Mouse (Mus musculus) MEL (cell line): ENCODE measurements around the gene Tbc1d2b. TPM values are rescaled to one million over a fixed set of nuclear protein-coding genes. Genes with fewer than 3 reads are reported as not detected.

Experiments
- DNase-seq: peaks from one replicate; pipeline ENCODE4 v3.0.0; 2011; ENCODE audit warnings: low read depth, low spot score
- H3K27ac ChIP-seq: 2 replicates; pipeline ENCODE4 v1.5.1; 2012; ENCODE audit warnings: low read depth, mild to moderate bottlenecking, control low read depth, low read length, moderate library complexity; ENCODE audit not compliant: control insufficient read depth
- H3K27me3 ChIP-seq, 2 experiments: fragments of 150-350 bp in 1 of 2; sonication (generic) in 1 of 2; 2 replicates each; pipeline ENCODE4 v1.6.1; 2012; ENCODE audit warnings: low read length in 2 of 2, mild to moderate bottlenecking in 2 of 2, improper control_type of control experiment in 1 of 2, moderate library complexity in 1 of 2; ENCODE audit not compliant: insufficient read depth in 2 of 2, control insufficient read depth in 1 of 2
- H3K36me3 ChIP-seq, 2 experiments: 2 replicates each; pipeline ENCODE4 v1.6.1; 2012 to 2014; ENCODE audit warnings: low read length in 2 of 2, improper control_type of control experiment in 1 of 2, inconsistent platforms in 1 of 2, mild to moderate bottlenecking in 1 of 2; ENCODE audit not compliant: insufficient read depth in 2 of 2, control insufficient read depth in 1 of 2
- H3K4me1 ChIP-seq, 2 experiments: fragments of 150-350 bp in 1 of 2; sonication (generic) in 1 of 2; 2 replicates each; pipeline ENCODE4 v1.6.1; 2012; ENCODE audit warnings: low read length in 2 of 2, improper control_type of control experiment in 1 of 2, mild to moderate bottlenecking in 1 of 2; ENCODE audit not compliant: insufficient read depth in 2 of 2, control insufficient read depth in 1 of 2
- H3K4me3 ChIP-seq, 2 experiments: fragments of 150-350 bp in 1 of 2; sonication (generic) in 1 of 2; 2 replicates each; pipeline ENCODE4 v1.5.1; 2012; ENCODE audit warnings: low read depth in 2 of 2, low read length in 2 of 2, mild to moderate bottlenecking in 2 of 2, moderate library complexity in 2 of 2, control low read depth in 1 of 2, improper control_type of control experiment in 1 of 2; ENCODE audit not compliant: control insufficient read depth in 1 of 2, insufficient read depth in 1 of 2
- H3K79me2 ChIP-seq: 2 replicates; pipeline ENCODE4 v1.6.1; 2012; ENCODE audit warnings: mild to moderate bottlenecking, low read length, moderate library complexity; ENCODE audit not compliant: control insufficient read depth, poor library complexity, insufficient read depth
- H3K9ac ChIP-seq: 2 replicates; pipeline ENCODE4 v1.6.1; 2012; ENCODE audit warnings: low read depth, mild to moderate bottlenecking, control low read depth, low read length, moderate library complexity; ENCODE audit not compliant: control insufficient read depth, poor library complexity, severe bottlenecking
- H3K9me3 ChIP-seq: fragments of 150-350 bp; sonication (generic); replicated peaks from 2 replicates; pipeline ENCODE4 v1.6.1; 2012; ENCODE audit warnings: mild to moderate bottlenecking, low read length, improper control_type of control experiment, moderate library complexity; ENCODE audit not compliant: insufficient read depth
- BHLHE40 ChIP-seq: IDR thresholded peaks from 2 replicates; pipeline ENCODE4 v1.6.1; 2012; ENCODE audit warnings: low read depth, mild to moderate bottlenecking, inconsistent platforms, low read length, improper control_type of control experiment, borderline replicate concordance
- CHD2 ChIP-seq: IDR thresholded peaks from 2 replicates; pipeline ENCODE4 v1.6.1; 2011; ENCODE audit warnings: low read length, improper control_type of control experiment
- CTCF ChIP-seq, 3 experiments: IDR thresholded peaks in 2 of 3; conservative IDR thresholded peaks in 1 of 3; 2 replicates each; pipeline ENCODE4 v1.5.1; 2011 to 2012; ENCODE audit warnings: low read length in 3 of 3, low read depth in 2 of 3, mild to moderate bottlenecking in 2 of 3, improper control_type of control experiment in 1 of 3, inconsistent platforms in 1 of 3, mixed read lengths in 1 of 3, moderate library complexity in 1 of 3; ENCODE audit not compliant: control insufficient read depth in 1 of 3, insufficient read depth in 1 of 3, poor library complexity in 1 of 3, severe bottlenecking in 1 of 3
- E2F4 ChIP-seq: IDR thresholded peaks from 2 replicates; pipeline ENCODE4 v1.6.1; 2011; ENCODE audit warnings: low read depth, low read length, improper control_type of control experiment, borderline replicate concordance
- EP300 ChIP-seq, 2 experiments: IDR thresholded peaks; 2 replicates each; pipeline ENCODE4 v1.6.1; 2011; ENCODE audit warnings: improper control_type of control experiment in 2 of 2, low read length in 2 of 2, low read depth in 1 of 2, mild to moderate bottlenecking in 1 of 2
- GABPA ChIP-seq: IDR thresholded peaks from 2 replicates; pipeline ENCODE4 v1.6.1; 2012; ENCODE audit warnings: low read depth, mild to moderate bottlenecking, inconsistent platforms, low read length, improper control_type of control experiment, moderate library complexity
- HCFC1 ChIP-seq: IDR thresholded peaks from 2 replicates; pipeline ENCODE4 v1.6.1; 2012; ENCODE audit warnings: low read depth, mild to moderate bottlenecking, inconsistent platforms, low read length, improper control_type of control experiment, moderate library complexity
- JUND ChIP-seq: IDR thresholded peaks from 2 replicates; pipeline ENCODE4 v1.6.1; 2011; ENCODE audit warnings: low read depth, mild to moderate bottlenecking, improper control_type of control experiment, low read length
- KAT2A ChIP-seq: conservative IDR thresholded peaks from 2 replicates; pipeline ENCODE4 v1.6.1; 2012; ENCODE audit warnings: low read depth, low read length, improper control_type of control experiment, inconsistent platforms
- MAFK ChIP-seq: IDR thresholded peaks from 2 replicates; pipeline ENCODE4 v1.6.1; 2011; ENCODE audit warnings: low read depth, mild to moderate bottlenecking, low read length, improper control_type of control experiment, borderline replicate concordance
- MAX ChIP-seq: IDR thresholded peaks from 2 replicates; pipeline ENCODE4 v1.6.1; 2011; ENCODE audit warnings: low read length, improper control_type of control experiment
- MAZ ChIP-seq: IDR thresholded peaks from 2 replicates; pipeline ENCODE4 v1.6.1; 2012; ENCODE audit warnings: low read depth, mild to moderate bottlenecking, inconsistent platforms, low read length, improper control_type of control experiment
- MEF2A ChIP-seq: IDR thresholded peaks from 2 replicates; pipeline ENCODE4 v1.6.1; 2014; ENCODE audit warnings: low read depth, mild to moderate bottlenecking, inconsistent platforms, low read length, improper control_type of control experiment; ENCODE audit not compliant: poor library complexity, insufficient replicate concordance, severe bottlenecking; ENCODE audit errors: extremely low read depth
- MYC ChIP-seq: IDR thresholded peaks from 2 replicates; pipeline ENCODE4 v1.6.1; 2011; ENCODE audit warnings: low read depth, mild to moderate bottlenecking, low read length, improper control_type of control experiment, moderate library complexity
- NELFE ChIP-seq: IDR thresholded peaks from 2 replicates; pipeline ENCODE4 v1.6.1; 2011; ENCODE audit warnings: low read depth, low read length, improper control_type of control experiment
- POLR2AphosphoS2 ChIP-seq: IDR thresholded peaks from 2 replicates; pipeline ENCODE4 v1.6.1; 2011; ENCODE audit warnings: low read length, improper control_type of control experiment
- RAD21 ChIP-seq: IDR thresholded peaks from 2 replicates; pipeline ENCODE4 v1.6.1; 2011; ENCODE audit warnings: mild to moderate bottlenecking, low read depth, low read length, improper control_type of control experiment
- RCOR1 ChIP-seq: IDR thresholded peaks from 2 replicates; pipeline ENCODE4 v1.6.1; 2012; ENCODE audit warnings: low read depth, mild to moderate bottlenecking, inconsistent platforms, low read length, improper control_type of control experiment
- SIN3A ChIP-seq: IDR thresholded peaks from 2 replicates; pipeline ENCODE4 v1.6.1; 2012; ENCODE audit warnings: low read length, improper control_type of control experiment, inconsistent platforms
- SMC3 ChIP-seq: IDR thresholded peaks from 2 replicates; pipeline ENCODE4 v1.6.1; 2011; ENCODE audit warnings: low read depth, low read length, improper control_type of control experiment
- TAL1 ChIP-seq: IDR thresholded peaks from 2 replicates; pipeline ENCODE4 v1.6.1; 2012; ENCODE audit warnings: mild to moderate bottlenecking, inconsistent platforms, low read length, moderate library complexity, mixed read lengths
- TBP ChIP-seq: IDR thresholded peaks from 2 replicates; pipeline ENCODE4 v1.8.0; 2011; ENCODE audit warnings: low read depth, low read length, improper control_type of control experiment
- TCF12 ChIP-seq: IDR thresholded peaks from 2 replicates; pipeline ENCODE4 v1.6.1; 2014; ENCODE audit warnings: low read depth, mild to moderate bottlenecking, inconsistent platforms, low read length, improper control_type of control experiment, moderate library complexity
- UBTF ChIP-seq: IDR thresholded peaks from 2 replicates; pipeline ENCODE4 v1.6.1; 2012; ENCODE audit warnings: low read depth, mild to moderate bottlenecking, inconsistent platforms, low read length, improper control_type of control experiment, moderate library complexity, borderline replicate concordance; ENCODE audit not compliant: insufficient read depth
- USF2 ChIP-seq, 2 experiments: IDR thresholded peaks; 2 replicates each; pipeline ENCODE4 v1.6.1; 2011 to 2012; ENCODE audit warnings: improper control_type of control experiment in 2 of 2, low read length in 2 of 2, borderline replicate concordance in 1 of 2, inconsistent platforms in 1 of 2, low read depth in 1 of 2, mild to moderate bottlenecking in 1 of 2; ENCODE audit not compliant: insufficient read depth in 1 of 2
- ZKSCAN1 ChIP-seq: IDR thresholded peaks from 2 replicates; pipeline ENCODE4 v1.6.1; 2012; ENCODE audit warnings: low read depth, mild to moderate bottlenecking, inconsistent platforms, low read length, improper control_type of control experiment, moderate library complexity
- ZMIZ1 ChIP-seq: IDR thresholded peaks from 2 replicates; pipeline ENCODE4 v1.6.1; 2012; ENCODE audit warnings: low read depth, mild to moderate bottlenecking, inconsistent platforms, low read length, improper control_type of control experiment, moderate library complexity
- ZNF384 ChIP-seq: IDR thresholded peaks from 2 replicates; pipeline ENCODE4 v1.6.1; 2012; ENCODE audit warnings: low read depth, mild to moderate bottlenecking, inconsistent platforms, low read length, improper control_type of control experiment
- polyA plus RNA-seq, 2 experiments: library from polyadenylated mRNA; stranded (reverse) in 1 of 2; unstranded in 1 of 2; fragments of >175 nt in 1 of 2; fragments of >200 nt in 1 of 2; gene quantifications; 2 replicates each; pipeline versions ENCODE4 v1.2.1 to v1.2.4; 2012; ENCODE audit warnings: low replicate concordance in 2 of 2, low read depth in 1 of 2; ENCODE audit not compliant: insufficient read length in 2 of 2, insufficient read depth in 1 of 2, missing spikeins in 1 of 2
- total RNA-seq: library from RNA; depleted of rRNA; stranded (reverse); fragments of 300-350 nt; gene quantifications from 2 replicates; pipeline ENCODE4 v1.2.3, GENCODE M21; 2012

Gene Tbc1d2b
- total and polyA plus RNA-seq, 3 experiments, result 7.1 to 12.6 TPM; not detected in 1

DNA sequence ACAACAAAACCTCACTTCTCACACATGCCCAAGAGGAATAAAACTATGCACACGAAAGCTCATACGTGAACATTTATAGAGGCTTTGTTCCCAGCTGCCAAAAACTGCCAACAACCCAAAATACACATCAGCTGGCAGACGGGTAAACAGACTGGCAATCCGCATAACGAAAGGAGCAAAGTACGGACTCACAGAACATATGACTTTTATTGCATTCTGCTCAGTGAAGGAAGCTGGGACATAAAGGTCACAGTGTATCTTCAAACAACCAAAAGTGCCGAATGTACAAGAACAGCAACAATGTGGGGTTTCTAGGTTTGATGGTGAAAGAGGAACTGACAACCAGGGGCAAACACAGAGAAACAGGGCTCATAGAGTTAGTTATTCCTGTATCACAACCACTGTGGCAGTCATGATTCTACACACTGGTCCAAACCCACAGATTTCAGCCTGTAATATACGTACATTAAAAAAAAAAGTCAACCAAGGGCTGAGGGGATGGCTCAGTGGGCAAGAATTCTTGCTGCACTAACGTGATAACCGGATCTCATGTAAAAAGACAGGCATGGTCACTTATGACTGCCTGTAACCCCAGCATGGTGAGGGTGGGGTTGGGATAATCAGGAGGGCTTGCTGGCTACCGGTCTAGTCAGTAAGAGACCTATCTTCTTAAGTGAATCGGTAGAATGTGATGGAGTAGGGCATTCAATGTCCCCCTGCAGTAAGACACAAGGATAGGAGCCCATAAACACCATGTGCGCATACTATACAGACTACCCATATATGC lies 19.4 kb downstream of the Tbc1d2b start:
- H3K9ac ChIP-seq, result peak overlapping the region; percentile 55
- H3K4me1 ChIP-seq, result peaks cover 26 to 41% of the 10 kb centered on the region in 2 experiments

DNA sequence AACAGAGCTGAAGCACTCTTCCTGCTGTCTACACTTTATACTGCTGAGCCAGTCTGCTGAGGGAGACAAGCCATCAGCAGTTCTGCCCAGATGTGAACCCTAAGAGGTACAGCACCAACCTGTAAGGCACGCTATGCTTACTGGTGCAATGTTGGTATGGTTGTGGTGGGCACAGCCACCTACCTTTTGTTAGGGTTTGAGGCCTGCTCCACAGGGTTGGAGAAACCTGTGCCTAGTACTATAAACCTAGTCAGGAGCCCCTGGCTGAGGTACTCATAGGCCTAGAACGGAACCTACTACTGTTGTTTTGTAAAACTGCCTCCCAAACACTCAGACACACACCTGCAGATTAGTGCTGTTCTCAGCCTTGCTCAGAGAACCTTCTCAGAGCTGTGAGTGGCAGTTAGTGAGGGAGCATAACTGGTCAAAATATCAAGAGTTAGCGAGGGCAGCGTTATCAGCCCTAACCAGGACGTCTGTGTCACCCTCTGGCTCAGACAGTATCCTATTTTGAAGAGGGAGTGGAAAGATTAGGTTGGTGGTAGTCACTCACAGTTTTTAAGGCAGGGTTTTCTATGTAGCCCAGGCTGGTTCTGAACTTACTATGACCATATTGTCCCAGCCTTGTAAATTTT lies 20.3 kb downstream of the Tbc1d2b start:
- Histone ChIP-seq H3K36me3 (peaks cover 1 to 49% of the 10 kb centered on the region in 2 experiments), H3K27ac (peak overlapping the region; percentile 96), H3K79me2 (no peaks in the 10 kb centered on the region; the same call in 1 of the 2 replicates), H3K9me3 (no peaks in the 10 kb centered on the region), H3K27me3 (no peaks in the 10 kb centered on the region), H3K4me3 (peak overlapping the region in 1 of 2 experiments; percentile 8; a peak in 1 of 4 replicates), H3K4me1 (peaks cover 33 to 46% of the 10 kb centered on the region in 2 experiments), H3K9ac (peak overlapping the region; percentile 51)
- peak; percentile 93 for DNase-seq
- TF ChIP-seq KAT2A (no peak), RAD21 (no peak), UBTF (no peak), RCOR1 (peak; percentile 52; the same call in 1 of the 2 replicates), MAX (no peak), ZMIZ1 (0 out of 2 replicates have a peak, but pooled peaks have one; percentile 16), MAZ (peak; percentile 55; the same call in 1 of the 2 replicates), BHLHE40 (no peak), JUND (no peak), POLR2AphosphoS2 (peak; percentile 58; the same call in 1 of the 2 replicates), TAL1 (peak; percentile 98), TCF12 (peak; percentile 97), CTCF (IDR thresholded peaks at IDR 0.05 in 2 of 3, conservative IDR thresholded peaks at IDR 0.05 in 1 of 3; ENCODE audit: control insufficient read depth in 1 of 3, insufficient read depth in 1 of 3, low read depth in 2 of 3, low read length in 3 of 3, poor library complexity in 1 of 3, severe bottlenecking in 1 of 3) (no peak), MEF2A (no peak), NELFE (no peak), SIN3A (peak; percentile 63), GABPA (no peak), E2F4 (no peak), MAFK (no peak), USF2 (IDR thresholded peaks at IDR 0.05; ENCODE audit: borderline replicate concordance in 1 of 2, insufficient read depth in 1 of 2, low read depth in 1 of 2, low read length in 2 of 2) (no peak), MYC (0 out of 2 replicates have a peak, but pooled peaks have one; percentile 46), ZNF384 (no peak), SMC3 (no peak), HCFC1 (peak; percentile 11; the same call in 1 of the 2 replicates), CHD2 (no peak)

More for the DNA sequence above, 19.4 kb downstream of the Tbc1d2b start:
- DNase-seq, result peak; percentile 68
- no peak for TF ChIP-seq RCOR1
- TF ChIP-seq TBP, result 0 out of 2 replicates have a peak, but pooled peaks have one; percentile 15
- TF ChIP-seq ZKSCAN1, result no peak
- peak in 1 of 2 experiments; percentile 28; a peak in 1 of 4 replicates for TF ChIP-seq EP300 (IDR thresholded peaks at IDR 0.05; ENCODE audit: low read depth in 1 of 2, low read length in 2 of 2)
- 0 out of 2 replicates have a peak, but pooled peaks have one; percentile 12 for TF ChIP-seq TAL1
- 0 out of 2 replicates have a peak, but pooled peaks have one; percentile 22 for TF ChIP-seq ZNF384
- Histone ChIP-seq H3K4me3 (peak overlapping the region in 1 of 2 experiments; percentile 15; a peak in 1 of 4 replicates), H3K79me2 (peaks cover 3% of the 10 kb centered on the region; the same call in 1 of the 2 replicates), H3K9me3 (no peaks in the 10 kb centered on the region), H3K27me3 (no peaks in the 10 kb centered on the region), H3K36me3 (peaks cover 1 to 45% of the 10 kb centered on the region in 2 experiments; a peak in 3 of 4 replicates), H3K27ac (peak overlapping the region; percentile 96)
